Mouse (Mus musculus): ENCODE measurements around the gene 1700049E17Rik2. TPM values are rescaled to one million over a fixed set of nuclear protein-coding genes. Genes with fewer than 3 reads are reported as not detected.
"Not testable (repeated sequence)": the region's sequence is repeated elsewhere in the genome, so short reads cannot be mapped to it uniquely, and the experiment has no call there.

The 1700049E17Rik2 gene
- not detected for total RNA-seq (2021)

GRCm38 (mm10) chr14:41572911-41573310 is at the start of gene 1700049E17Rik2:
TSS of gene 1700049E17Rik2 (plus strand) at chr14:41573211.
- DNase-seq (ENCODE audit: low spot score in 2 of 2); intact Hi-C loops (cut with DNase I): not testable (repeated sequence)

- DNase-seq (ENCODE audit: low spot score in 2 of 2); intact Hi-C loops (cut with DNase I): not testable (repeated sequence)
These were observed 48.3 kb upstream of the 1700049E17Rik2 start for GRCm38 (mm10) chr14:41524695-41525094.

GRCm38 (mm10) chr14:41555483-41555882 is 17.5 kb upstream of the 1700049E17Rik2 start, which contains the start of gene Gm7970:
TSS of gene Gm7970 (minus strand) at chr14:41555583.
- DNase-seq (ENCODE audit: low spot score in 2 of 2); intact Hi-C loops (cut with DNase I): not testable (repeated sequence)

- DNase-seq (ENCODE audit: low spot score in 2 of 2); intact Hi-C loops (cut with DNase I): not testable (repeated sequence)
These were observed 13.3 kb downstream of the 1700049E17Rik2 start for GRCm38 (mm10) chr14:41586346-41586745.

- intact Hi-C loops (cut with DNase I); DNase-seq (ENCODE audit: low spot score in 2 of 2): not testable (repeated sequence)
These were observed 27.9 kb downstream of the 1700049E17Rik2 start for GRCm38 (mm10) chr14:41600935-41601334.

GRCm38 (mm10) chr14:41610690-41611089 is 37.7 kb downstream of the 1700049E17Rik2 start:
- DNase-seq (ENCODE audit: low spot score in 2 of 2); intact Hi-C loops (cut with DNase I): not testable (repeated sequence)

GRCm38 (mm10) chr14:41622535-41622934 is 49.5 kb downstream of the 1700049E17Rik2 start:
- intact Hi-C loops (cut with DNase I); DNase-seq (ENCODE audit: low spot score in 2 of 2): not testable (repeated sequence)

GRCm38 (mm10) chr14:41624512-41624911 is 51.5 kb downstream of the 1700049E17Rik2 start, which contains the start of gene Gm3072:
TSS of gene Gm3072 (minus strand) at chr14:41624612.
- intact Hi-C loops (cut with DNase I); DNase-seq (ENCODE audit: low spot score in 2 of 2): not testable (repeated sequence)

- DNase-seq (ENCODE audit: low spot score in 2 of 2); intact Hi-C loops (cut with DNase I): not testable (repeated sequence)
These were observed 57.1 kb downstream of the 1700049E17Rik2 start for GRCm38 (mm10) chr14:41630144-41630543.

Other genes with a start within 250 kb of the 1700049E17Rik2 start
- gene Gm5798, start 224.6 kb upstream of the 1700049E17Rik2 start, total RNA-seq (2021) = not detected
- not detected for gene Gm7945, start 186.8 kb upstream of the 1700049E17Rik2 start, total RNA-seq (2021)
- gene Gm6482, start 164.9 kb upstream of the 1700049E17Rik2 start, total RNA-seq (2021) = not detected
- not detected for gene Gm7954, start 119.7 kb upstream of the 1700049E17Rik2 start, total RNA-seq (2021)
- gene Gm3486, start 83.7 kb upstream of the 1700049E17Rik2 start, total RNA-seq (2021) = not detected
- gene Gm7970, start 17.6 kb upstream of the 1700049E17Rik2 start, total RNA-seq (2021) = not detected
- gene Gm3072, start 51.4 kb downstream of the 1700049E17Rik2 start, total RNA-seq (2021) = not detected
- not detected for gene Gm3676, start 73.3 kb downstream of the 1700049E17Rik2 start, total RNA-seq (2021)
- not detected for gene Gm8068, start 128.7 kb downstream of the 1700049E17Rik2 start, total RNA-seq (2021)
- not detected for gene Gm7929, start 177.4 kb downstream of the 1700049E17Rik2 start, total RNA-seq (2021)
- gene Gm47189, start 199.2 kb downstream of the 1700049E17Rik2 start, total RNA-seq (2021) = not detected

All from left cerebral cortex, postnatal 36 days (tissue).